Comparison of ENCODE assay signal across 8 mouse cellular contexts in genomic region chr7:126648486-126648885, GRCm38 (mm10). TPM values are rescaled to one million over a fixed set of nuclear protein-coding genes. Genes with fewer than 3 reads are reported as not detected.
A peak's percentile ranks its signal among the peaks of the same experiment; 100 is the strongest.
DNase-seq lines count a peak whose midpoint lies in the region; ATAC-seq and TF ChIP-seq lines count a peak whose summit lies in the region.

No protein-coding gene starts in this region.

- no peak for ATAC-seq in lung, embryonic 15.5 days (ENCODE audit: borderline replicate concordance, extremely low read depth, low FRiP score, low TSS enrichment)
- no peak for ATAC-seq in hindbrain, postnatal 0 days
- no peak for ATAC-seq in erythroid progenitor cell, adult 5-6 weeks (replicated peaks; ENCODE audit: low FRiP score, poor library complexity, severe bottlenecking)

- no peaks in the 10 kb centered on the region for H3K36me3 ChIP-seq in lung, embryonic 15.5 days
- H3K36me3 ChIP-seq in hindbrain, postnatal 0 days (ENCODE audit: insufficient read depth, low read length): no peaks in the 10 kb centered on the region
- no peaks in the 10 kb centered on the region for H3K36me3 ChIP-seq in myocyte (ENCODE audit: control insufficient read depth, insufficient read depth)

- H3K79me2 ChIP-seq in myocyte (ENCODE audit: control insufficient read depth, insufficient read depth): peaks cover 9% of the 10 kb centered on the region

- peaks cover 17% of the 10 kb centered on the region; the same call in 1 of the 2 replicates for H3K4me1 ChIP-seq in lung, embryonic 15.5 days
- no peaks in the 10 kb centered on the region; the same call in 1 of the 2 replicates for H3K4me1 ChIP-seq in hindbrain, postnatal 0 days (ENCODE audit: insufficient read depth, low read length)

- H3K4me3 ChIP-seq in lung, embryonic 15.5 days: peak overlapping the region; percentile 61
- peak overlapping the region; percentile 50; the same call in 1 of the 2 replicates for H3K4me3 ChIP-seq in hindbrain, postnatal 0 days (ENCODE audit: low read length)
- peak overlapping the region; percentile 59 for H3K4me3 ChIP-seq in myocyte

- no peak overlapping the region for H3ac ChIP-seq in myocyte (ENCODE audit: control insufficient read depth, insufficient read length)

- WGBS in lung, embryonic 15.5 days: 77% methylated on average over 4 of the region's 4 CpGs
- 84% methylated on average over 4 of the region's 4 CpGs for WGBS in hindbrain, postnatal 0 days

- no peaks in the 10 kb centered on the region for H3K9me3 ChIP-seq in lung, embryonic 15.5 days
- H3K9me3 ChIP-seq in hindbrain, postnatal 0 days (ENCODE audit: low read length): no peaks in the 10 kb centered on the region

- no peak overlapping the region for H3K9ac ChIP-seq in lung, embryonic 15.5 days
- H3K9ac ChIP-seq in hindbrain, postnatal 0 days (replicated peaks; ENCODE audit: low read length): no peak overlapping the region

- H3K27ac ChIP-seq in lung, embryonic 15.5 days: no peak overlapping the region
- H3K27ac ChIP-seq in hindbrain, postnatal 0 days: no peak overlapping the region; the same call in 1 of the 2 replicates

- no peak; the same call in 1 of the 2 replicates for TF ChIP-seq CTCF in hindbrain, postnatal 0 days (IDR thresholded peaks at IDR 0.05; ENCODE audit: low read depth)

- peak overlapping the region; percentile 61 for H3K4me2 ChIP-seq in lung, embryonic 15.5 days
- peak overlapping the region; percentile 54 for H3K4me2 ChIP-seq in hindbrain, postnatal 0 days (ENCODE audit: low read depth, low read length)
- H3K4me2 ChIP-seq in myocyte (ENCODE audit: low read depth): peak overlapping the region; percentile 94

- DNase-seq in lung, adult 18-20 months: no peak
- peak; percentile 21 to 45 for DNase-seq in cerebellum, postnatal 14 days
- no peak for DNase-seq in hindbrain, postnatal 0 days (ENCODE audit: low spot score)
- DNase-seq in urinary bladder, adult 18-20 months (ENCODE audit: low spot score in 2 of 2): no peak
- DNase-seq in embryo, embryonic 10.5 days (ENCODE audit: low spot score): no peak

- TF ChIP-seq POLR2A in myocyte (IDR thresholded peaks at IDR 0.05; ENCODE audit: insufficient read length, low read depth): no peak

- H3K27me3 ChIP-seq in lung, embryonic 15.5 days: no peaks in the 10 kb centered on the region
- H3K27me3 ChIP-seq in hindbrain, postnatal 0 days (ENCODE audit: insufficient read depth, low read length): no peaks in the 10 kb centered on the region
- H3K27me3 ChIP-seq in myocyte (ENCODE audit: control insufficient read depth, insufficient read depth, insufficient read length): no peaks in the 10 kb centered on the region

TF ChIP-seq in myocyte, 11 proteins besides CTCF, POLR2A, EP300 and RAD21:
- TF ChIP-seq TCF12 (IDR thresholded peaks at IDR 0.05; ENCODE audit: insufficient read depth, poor library complexity, severe bottlenecking) (no peak), MYOD1 (IDR thresholded peaks at IDR 0.05; ENCODE audit: control insufficient read depth in 1 of 3, insufficient read length in 2 of 3, low read depth in 2 of 3) (no peak), TCF3 (IDR thresholded peaks at IDR 0.05; ENCODE audit: insufficient read length, low read depth) (no peak), SRF (IDR thresholded peaks at IDR 0.05; ENCODE audit: control insufficient read depth, insufficient read length, low read depth) (no peak), REST (IDR thresholded peaks at IDR 0.05; ENCODE audit: insufficient read depth, insufficient read length) (no peak), CEBPB (IDR thresholded peaks at IDR 0.05; ENCODE audit: insufficient read depth, poor library complexity, severe bottlenecking) (no peak), POLR2AphosphoS2 (IDR thresholded peaks at IDR 0.05; ENCODE audit: insufficient read length, low read depth) (no peak), MAX (IDR thresholded peaks at IDR 0.05; ENCODE audit: low read depth) (no peak), USF1 (IDR thresholded peaks at IDR 0.05; ENCODE audit: low read depth) (no peak), MYOG (IDR thresholded peaks at IDR 0.05; ENCODE audit: control insufficient read depth in 1 of 3, insufficient read depth in 1 of 3, insufficient read length in 2 of 3, low read depth in 2 of 3) (no peak), E2F4 (IDR thresholded peaks at IDR 0.05; ENCODE audit: insufficient read depth) (no peak)
TF ChIP-seq in myocyte: peak in this region for 0.

RNA-seq across cellular contexts. Expression of gene Sgf29, which starts 0.6 kb away (rescaled TPM):
- 47.3 and 54.9 TPM in 2 replicates for polyA plus RNA-seq in lung, embryonic 15.5 days (2015; fragmentation: Nextera tagmentation; extraction: Ambion mirVana)
- total RNA-seq in hindbrain, postnatal 0 days (2014; rRNA removed): 35.1 and 36.3 TPM in 2 replicates
- 47.0 and 49.9 TPM in 2 replicates for polyA plus RNA-seq in hindbrain, postnatal 0 days (2015; fragmentation: Nextera tagmentation; extraction: Ambion mirVana)
- polyA plus RNA-seq in myocyte (2012; fragmentation: generic; extraction: Trizol): 35.3 TPM
- total RNA-seq in erythroid progenitor cell, adult 5-6 weeks (2015; ENCODE audit: low replicate concordance): 36.8 and 54.1 TPM in 2 replicates
- 0.83 and 10.9 TPM in 2 replicates for total RNA-seq in erythroid progenitor cell, adult 5-6 weeks (2017; ENCODE audit: low replicate concordance)

RNA-seq across cellular contexts. Expression of gene Nupr1, which starts 17.8 kb away (rescaled TPM):
- 23.4 and 30.0 TPM in 2 replicates for polyA plus RNA-seq in lung, embryonic 15.5 days (2015; fragmentation: Nextera tagmentation; extraction: Ambion mirVana)
- total RNA-seq in hindbrain, postnatal 0 days (2014; rRNA removed): 5.9 and 6.7 TPM in 2 replicates
- polyA plus RNA-seq in hindbrain, postnatal 0 days (2015; fragmentation: Nextera tagmentation; extraction: Ambion mirVana): 19.1 and 19.5 TPM in 2 replicates
- 244 TPM for polyA plus RNA-seq in myocyte (2012; fragmentation: generic; extraction: Trizol)
- 2.5 TPM in 1 of 2 replicates, not detected in the other for total RNA-seq in erythroid progenitor cell, adult 5-6 weeks (2015; ENCODE audit: low replicate concordance)
- 1.2 and 15.8 TPM in 2 replicates for total RNA-seq in erythroid progenitor cell, adult 5-6 weeks (2017; ENCODE audit: low replicate concordance)

RNA-seq across cellular contexts. Expression of gene Sult1a1, which starts 27.7 kb away (rescaled TPM):
- 5.9 and 6.8 TPM in 2 replicates for polyA plus RNA-seq in lung, embryonic 15.5 days (2015; fragmentation: Nextera tagmentation; extraction: Ambion mirVana)
- total RNA-seq in hindbrain, postnatal 0 days (2014; rRNA removed): 22.1 and 34.8 TPM in 2 replicates
- polyA plus RNA-seq in hindbrain, postnatal 0 days (2015; fragmentation: Nextera tagmentation; extraction: Ambion mirVana): 19.4 and 22.4 TPM in 2 replicates
- polyA plus RNA-seq in myocyte (2012; fragmentation: generic; extraction: Trizol): not detected
- 4.0 TPM in 1 of 2 replicates, not detected in the other for total RNA-seq in erythroid progenitor cell, adult 5-6 weeks (2015; ENCODE audit: low replicate concordance)
- total RNA-seq in erythroid progenitor cell, adult 5-6 weeks (2017; ENCODE audit: low replicate concordance): 6.4 TPM in 1 of 2 replicates, not detected in the other

RNA-seq across cellular contexts. Expression of gene Bola2, which starts 46.7 kb away (rescaled TPM):
- 105 and 119 TPM in 2 replicates for polyA plus RNA-seq in lung, embryonic 15.5 days (2015; fragmentation: Nextera tagmentation; extraction: Ambion mirVana)
- total RNA-seq in hindbrain, postnatal 0 days (2014; rRNA removed): 67.1 and 122 TPM in 2 replicates
- 164 and 172 TPM in 2 replicates for polyA plus RNA-seq in hindbrain, postnatal 0 days (2015; fragmentation: Nextera tagmentation; extraction: Ambion mirVana)
- polyA plus RNA-seq in myocyte (2012; fragmentation: generic; extraction: Trizol): 79.7 TPM
- total RNA-seq in erythroid progenitor cell, adult 5-6 weeks (2015; ENCODE audit: low replicate concordance): 9.2 and 21.3 TPM in 2 replicates
- 5.1 and 46.8 TPM in 2 replicates for total RNA-seq in erythroid progenitor cell, adult 5-6 weeks (2017; ENCODE audit: low replicate concordance)

RNA-seq across cellular contexts. Expression of gene Slx1b, which starts 47.1 kb away (rescaled TPM):
- polyA plus RNA-seq in lung, embryonic 15.5 days (2015; fragmentation: Nextera tagmentation; extraction: Ambion mirVana): 9.9 and 11.5 TPM in 2 replicates
- 17.0 and 17.6 TPM in 2 replicates for total RNA-seq in hindbrain, postnatal 0 days (2014; rRNA removed)
- 8.6 and 9.3 TPM in 2 replicates for polyA plus RNA-seq in hindbrain, postnatal 0 days (2015; fragmentation: Nextera tagmentation; extraction: Ambion mirVana)
- 5.8 TPM for polyA plus RNA-seq in myocyte (2012; fragmentation: generic; extraction: Trizol)
- 0.84 and 1.4 TPM in 2 replicates for total RNA-seq in erythroid progenitor cell, adult 5-6 weeks (2015; ENCODE audit: low replicate concordance)
- 1.9 and 3.2 TPM in 2 replicates for total RNA-seq in erythroid progenitor cell, adult 5-6 weeks (2017; ENCODE audit: low replicate concordance)

Comparison
In these comparisons a context has a peak if more than half of its experiments do, and no peak if none do; other contexts are left out.
1. DNase-seq: peak in cerebellum, postnatal 14 days (2 of 2); none in lung, adult 18-20 months (0 of 2), hindbrain, postnatal 0 days (single experiment), urinary bladder, adult 18-20 months (0 of 2) and embryo, embryonic 10.5 days (single experiment).
2. Peak in every context shown above with its lines, with median percentiles within 50 percentile points of each other: H3K4me2 ChIP-seq and H3K4me3 ChIP-seq.